Mouse (Mus musculus): Measurements from ENCODE around the gene Slc17a3.

Gene Slc17a3

GRCm38 (mm10) chr13:23839308-23839707 lies at the start of gene Slc17a3:
TSS of gene Slc17a3 (plus strand) at chr13:23839434.
- no peak for DNase-seq

- DNase-seq = peak; percentile 42
Observed at GRCm38 (mm10) chr13:23792520-23792919, 46.7 kb upstream of the Slc17a3 start.

- DNase-seq = no peak
Observed at GRCm38 (mm10) chr13:23799405-23799804, 39.8 kb upstream of the Slc17a3 start.

GRCm38 (mm10) chr13:23804532-23804931 lies 34.7 kb upstream of the Slc17a3 start:
- DNase-seq = no peak

- no peak for DNase-seq
Observed at GRCm38 (mm10) chr13:23806422-23807052, 32.7 kb upstream of the Slc17a3 start, which contains the start of gene Slc17a2. TSS of gene Slc17a2 (plus strand) at chr13:23806993.

- no peak for DNase-seq
Observed at GRCm38 (mm10) chr13:23816148-23816547, 23.1 kb upstream of the Slc17a3 start.

- no peak for DNase-seq
Observed at GRCm38 (mm10) chr13:23820179-23820940, 18.9 kb upstream of the Slc17a3 start.

GRCm38 (mm10) chr13:23822213-23822612 lies 17.0 kb upstream of the Slc17a3 start:
- DNase-seq = no peak

- no peak for DNase-seq
Observed at GRCm38 (mm10) chr13:23826606-23827005, 12.6 kb upstream of the Slc17a3 start.

- DNase-seq = peak; percentile 28
Observed at GRCm38 (mm10) chr13:23833053-23833452, 6.2 kb upstream of the Slc17a3 start.

GRCm38 (mm10) chr13:23834836-23835235 lies 4.4 kb upstream of the Slc17a3 start:
- no peak for DNase-seq

- DNase-seq = no peak
Observed at GRCm38 (mm10) chr13:23836630-23837029, 2.6 kb upstream of the Slc17a3 start.

- no peak for DNase-seq
Observed at GRCm38 (mm10) chr13:23845851-23846250, 6.6 kb downstream of the Slc17a3 start.

GRCm38 (mm10) chr13:23849299-23849698 lies 10.1 kb downstream of the Slc17a3 start:
- DNase-seq = no peak

- DNase-seq = no peak
Observed at GRCm38 (mm10) chr13:23856401-23856800, 17.2 kb downstream of the Slc17a3 start.

- DNase-seq = no peak
Observed at GRCm38 (mm10) chr13:23861815-23862214, 22.6 kb downstream of the Slc17a3 start.

- no peak for DNase-seq
Observed at GRCm38 (mm10) chr13:23864711-23865110, 25.5 kb downstream of the Slc17a3 start.

- no peak for DNase-seq
Observed at GRCm38 (mm10) chr13:23866086-23866710, 27.0 kb downstream of the Slc17a3 start.

- DNase-seq = no peak
Observed at GRCm38 (mm10) chr13:23867000-23867399, 27.8 kb downstream of the Slc17a3 start.

GRCm38 (mm10) chr13:23867405-23867804 lies 28.2 kb downstream of the Slc17a3 start, which contains the start of gene Slc17a1:
TSS of gene Slc17a1 (plus strand) at chr13:23867750.
- no peak for DNase-seq

- DNase-seq = no peak
Observed at GRCm38 (mm10) chr13:23868790-23869533, 29.7 kb downstream of the Slc17a3 start.

GRCm38 (mm10) chr13:23869996-23870395 lies 30.8 kb downstream of the Slc17a3 start:
- DNase-seq = no peak

GRCm38 (mm10) chr13:23873141-23873540 lies 33.9 kb downstream of the Slc17a3 start:
- no peak for DNase-seq
